Mouse (Mus musculus): Measurements from ENCODE around the gene Raver1.

- TF ChIP-seq CTCF (IDR thresholded peaks at IDR 0.05; ENCODE audit: borderline replicate concordance, extremely low read depth, insufficient read depth, insufficient read length) (no peak), POLR2A (IDR thresholded peaks at IDR 0.05; ENCODE audit: borderline replicate concordance, extremely low read depth, insufficient read depth, insufficient read length, poor library complexity, severe bottlenecking) (no peak)
These were observed 17.6 kb downstream of the Raver1 start for GRCm38 (mm10) chr9:21074173-21074572.

All from brain, embryonic 14.5 days (tissue).